Mouse (Mus musculus) ovary, postnatal 10 days (tissue): Measurements from ENCODE around the gene Fam3c.

Source experiments
- DNase-seq: peaks from one replicate; pipeline ENCODE4 v3.0.0; 2022; ENCODE audit warnings: low spot score

Gene Fam3c

GRCm38 (mm10) chr6:22354031-22354430 is 2.0 kb downstream of the Fam3c start:
- DNase-seq: no peak

DNA sequence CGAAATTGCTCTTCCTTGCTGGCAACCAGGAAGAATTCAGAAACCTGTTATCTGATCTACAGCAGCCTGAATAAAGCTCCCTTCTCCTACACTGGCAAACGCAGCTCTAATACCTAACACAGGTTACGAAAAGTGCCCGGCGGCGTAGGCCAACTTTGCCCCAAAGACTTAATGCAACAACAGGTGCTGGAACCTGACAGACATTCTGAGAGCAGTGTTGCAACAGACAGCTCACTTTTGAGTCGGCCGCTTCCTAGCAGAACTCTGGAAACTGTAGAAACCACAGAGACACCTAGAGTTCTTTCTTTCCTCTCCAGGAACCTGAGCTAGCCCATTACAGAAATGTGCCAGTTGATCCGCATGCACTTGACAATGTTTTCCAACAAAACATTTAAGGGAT is 4.5 kb downstream of the Fam3c start:
- DNase-seq: no peak

DNA sequence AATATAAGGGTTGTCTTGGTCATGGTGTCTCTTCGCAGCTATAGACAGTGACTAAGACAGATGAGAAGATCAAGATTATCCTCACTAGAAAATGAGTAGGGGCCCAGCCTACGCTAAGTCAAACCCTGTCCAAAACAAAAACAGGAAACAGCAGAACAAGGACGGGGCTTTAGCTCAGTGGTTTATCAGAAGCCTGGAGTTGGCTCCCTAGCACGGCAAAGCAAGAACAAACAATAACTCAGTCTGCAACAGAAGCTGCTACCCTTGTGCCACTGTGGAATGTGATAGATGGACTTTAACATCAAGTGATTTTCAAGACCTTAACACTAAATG is 5.8 kb downstream of the Fam3c start:
- DNase-seq: no peak

DNA sequence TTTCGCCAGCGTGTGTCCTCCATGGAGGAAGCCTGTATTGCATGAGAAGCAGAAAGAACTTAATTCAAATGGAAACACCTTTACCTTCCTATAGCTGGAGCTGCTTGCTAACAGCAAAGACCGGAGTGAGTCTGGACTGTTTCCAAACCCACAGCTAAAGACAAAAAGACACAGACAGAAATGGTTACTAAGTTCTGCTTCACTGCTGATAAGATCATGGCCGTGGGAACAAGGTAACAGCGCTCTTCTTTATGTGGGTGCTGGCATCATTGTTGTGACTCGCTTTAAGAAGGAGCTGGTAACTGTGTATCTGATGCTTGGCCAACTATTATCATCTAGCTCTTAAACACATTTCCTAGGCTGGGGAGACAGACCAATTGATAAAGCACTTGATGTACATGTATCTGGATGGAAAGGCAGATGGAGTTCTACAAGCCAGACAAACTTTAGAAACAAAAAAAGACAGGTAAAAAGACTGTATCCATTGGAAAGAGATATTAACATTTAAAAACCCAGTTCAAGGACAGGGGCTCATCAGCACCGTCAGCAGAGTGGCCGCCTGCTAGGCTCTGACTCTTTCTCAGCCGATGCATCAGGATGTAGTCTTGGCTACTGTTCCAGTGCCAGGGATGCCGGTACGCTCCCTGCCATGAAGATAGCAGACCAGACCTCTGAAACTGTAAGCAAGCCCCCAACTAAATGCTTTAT is 6.4 kb downstream of the Fam3c start:
- no peak for DNase-seq

DNA sequence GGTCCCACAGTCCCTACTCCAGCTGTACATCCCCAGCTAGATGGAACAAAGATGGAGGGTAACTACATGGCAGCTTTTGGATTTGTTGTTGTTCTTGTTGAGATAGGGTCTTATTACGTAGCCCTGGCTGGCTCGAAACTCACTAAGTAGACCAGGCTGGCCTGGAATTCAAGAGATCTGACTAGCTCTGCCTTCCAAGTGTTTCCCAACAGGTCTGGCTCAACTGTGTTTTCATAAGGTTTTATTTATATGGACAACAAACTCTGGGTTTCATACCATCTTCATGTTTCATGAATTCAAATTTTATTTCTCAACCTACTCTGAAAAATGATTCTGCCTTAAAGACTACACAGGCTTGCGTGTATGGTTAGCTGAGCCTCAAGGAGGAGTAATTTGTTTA is 7.1 kb downstream of the Fam3c start:
- no peak for DNase-seq

DNA sequence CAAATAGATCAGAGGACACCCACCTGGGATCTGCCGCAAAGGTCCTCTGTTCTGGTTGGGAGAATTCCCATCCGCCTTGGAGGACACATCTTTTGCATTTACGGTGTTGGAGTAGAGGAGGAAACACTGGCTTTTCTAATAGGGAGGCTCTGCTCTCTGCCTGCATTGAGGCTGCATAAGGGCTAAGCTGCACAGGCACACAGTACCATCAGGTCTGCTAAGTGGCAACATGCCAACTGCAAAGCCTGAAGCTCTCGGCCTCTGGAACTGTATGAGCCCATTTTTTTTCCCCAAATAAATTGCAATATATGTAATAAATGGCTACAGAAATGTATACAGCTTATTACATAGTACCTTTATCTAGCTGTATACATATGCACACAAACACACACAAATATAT is 7.9 kb downstream of the Fam3c start:
- DNase-seq: no peak

GRCm38 (mm10) chr6:22347132-22347902 is 8.7 kb downstream of the Fam3c start:
- no peak for DNase-seq

DNA sequence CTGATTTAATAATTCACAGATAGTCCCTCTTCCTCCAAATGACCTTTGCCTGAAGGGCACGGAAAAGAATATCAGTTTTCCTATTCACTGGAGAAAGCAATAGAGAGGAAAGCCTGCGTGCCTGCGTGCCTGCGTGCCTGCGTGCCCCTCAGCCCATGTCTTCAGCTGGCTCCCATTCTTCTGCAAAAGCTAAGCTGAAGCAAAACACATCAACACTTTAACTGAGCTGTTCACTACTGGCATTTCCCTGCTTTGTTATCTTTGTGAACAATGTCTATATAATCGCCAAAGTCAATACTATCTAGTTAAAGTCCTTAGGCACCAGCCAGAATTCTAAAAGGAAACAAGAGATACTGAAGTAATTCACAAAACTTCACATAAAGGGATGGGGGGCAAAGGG is 11.6 kb downstream of the Fam3c start:
- DNase-seq: no peak

- DNase-seq: no peak
These were observed 12.3 kb downstream of the Fam3c start for GRCm38 (mm10) chr6:22343706-22344105.

DNA sequence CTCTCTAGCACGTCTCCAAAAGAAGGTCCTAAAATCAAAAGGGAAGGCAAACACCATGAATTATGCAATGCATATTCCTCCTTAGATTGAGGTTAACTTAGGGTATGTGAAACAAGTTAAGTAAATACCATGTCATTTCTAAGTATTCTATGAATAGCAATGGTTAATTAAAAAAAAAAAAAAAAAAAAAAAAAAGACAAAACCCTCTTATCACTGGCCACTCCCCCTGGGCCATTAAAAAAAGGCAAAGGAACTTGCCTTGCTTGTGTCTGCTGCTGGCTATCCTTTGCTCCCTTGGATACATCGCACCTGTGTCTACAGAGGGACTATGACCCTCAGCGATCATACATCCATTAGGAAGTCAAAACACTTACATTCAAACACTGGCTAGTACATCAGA is 12.8 kb downstream of the Fam3c start:
- DNase-seq: no peak

GRCm38 (mm10) chr6:22340779-22341178 is 15.3 kb downstream of the Fam3c start:
- DNase-seq: no peak

GRCm38 (mm10) chr6:22339763-22340542 is 16.1 kb downstream of the Fam3c start:
- DNase-seq: no peak

GRCm38 (mm10) chr6:22332548-22332947 is 23.5 kb downstream of the Fam3c start:
- no peak for DNase-seq

DNA sequence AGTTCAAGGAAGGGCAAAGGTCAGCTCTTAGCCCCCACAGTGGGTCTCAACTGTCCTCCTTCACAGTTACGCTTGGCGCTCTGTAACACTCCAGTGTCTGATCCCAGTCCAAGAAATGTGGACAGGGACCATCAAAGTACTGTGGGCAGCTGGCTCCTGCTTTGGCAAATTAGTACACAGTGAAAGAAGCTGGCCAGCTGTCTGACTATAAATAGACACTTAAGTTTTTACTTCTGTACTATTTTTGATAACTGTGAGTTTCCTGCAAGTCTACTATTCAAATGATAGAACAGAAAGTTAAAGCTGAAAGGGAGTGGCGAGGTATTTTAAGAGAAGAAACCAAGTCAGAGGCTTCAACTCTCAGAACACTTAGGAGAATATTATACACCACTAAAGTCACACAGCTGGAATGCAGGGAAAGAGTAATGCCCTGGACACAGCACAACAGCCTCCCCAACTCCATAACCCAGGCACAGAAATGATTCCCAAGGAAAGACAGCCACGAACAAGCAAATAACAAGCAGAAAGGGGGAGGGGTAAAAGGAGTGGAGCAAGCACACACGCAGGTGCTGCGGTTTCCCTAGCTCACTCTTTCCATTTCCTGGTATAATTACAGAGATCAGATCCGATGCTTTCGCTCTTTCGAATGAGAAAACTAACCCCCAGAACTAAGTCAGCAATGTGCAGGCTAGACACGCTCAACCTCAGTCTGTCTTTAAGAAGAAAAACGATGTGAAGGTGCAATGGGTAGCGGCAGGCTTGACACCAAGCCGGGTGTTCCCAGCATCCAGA is 25.7 kb downstream of the Fam3c start:
- no peak for DNase-seq

DNA sequence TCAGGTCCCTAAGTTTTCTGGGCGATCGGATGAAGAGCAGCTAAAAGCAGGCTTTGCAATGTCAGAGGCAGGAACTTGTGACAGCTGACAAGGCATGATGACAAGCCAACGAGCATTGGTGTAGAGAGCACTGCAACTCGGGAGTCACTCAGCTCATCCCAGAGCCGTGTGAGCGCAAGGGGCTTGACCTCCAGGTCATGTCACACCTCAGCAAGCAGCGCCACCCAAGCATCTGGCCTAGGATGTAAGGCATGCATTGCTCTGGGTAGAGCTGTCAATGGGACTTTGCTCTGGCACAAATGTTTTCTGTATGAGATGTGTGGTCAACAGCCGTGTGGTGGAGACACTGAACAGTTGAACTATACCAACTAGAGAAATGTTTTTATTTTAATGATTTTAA is 28.1 kb downstream of the Fam3c start:
- no peak for DNase-seq

DNA sequence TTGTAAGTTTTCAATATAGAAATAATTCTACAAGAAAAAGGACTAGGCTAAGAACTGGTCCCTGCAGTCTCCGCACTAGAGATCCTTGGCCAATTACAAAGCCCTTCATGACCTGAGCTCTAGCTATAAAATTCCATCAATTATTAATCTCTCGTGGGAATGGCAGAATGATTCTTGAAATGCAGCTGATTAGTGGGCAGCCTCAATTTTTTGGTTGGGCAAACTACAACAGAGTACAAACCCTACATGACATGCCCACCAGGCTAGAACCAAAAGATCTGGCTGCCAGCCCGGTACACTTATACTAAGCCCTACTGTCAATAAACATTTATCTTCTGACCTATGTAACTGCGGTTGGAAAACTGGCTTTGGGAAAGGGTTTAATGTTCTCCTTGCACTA is 29.0 kb downstream of the Fam3c start:
- DNase-seq: no peak

GRCm38 (mm10) chr6:22326289-22326688 is 29.8 kb downstream of the Fam3c start:
- DNase-seq: no peak

- DNase-seq: peak; percentile 54
These were observed 30.5 kb downstream of the Fam3c start for GRCm38 (mm10) chr6:22325364-22326072.

- DNase-seq: no peak
These were observed 58.0 kb downstream of the Fam3c start for GRCm38 (mm10) chr6:22298059-22298458.

GRCm38 (mm10) chr6:22297028-22297427 is 59.0 kb downstream of the Fam3c start:
- no peak for DNase-seq

GRCm38 (mm10) chr6:22293922-22294321 is 62.1 kb downstream of the Fam3c start:
- no peak for DNase-seq

GRCm38 (mm10) chr6:22292056-22292455 is 64.0 kb downstream of the Fam3c start:
- no peak for DNase-seq
